Mouse (Mus musculus) stomach, embryonic 16.5 days (tissue): ENCODE results near the gene Gpr63. TPM values are rescaled to one million over a fixed set of nuclear protein-coding genes. Genes with fewer than 3 reads are reported as not detected.
"Not testable (repeated sequence)": the region's sequence is repeated elsewhere in the genome, so short reads cannot be mapped to it uniquely, and the experiment has no call there.

Source experiments
- ATAC-seq: fragments of 200-750 bp; cut with Nextera tagmentation; 2 replicates; pipeline ENCODE4 v1.8.0; 2017; ENCODE audit warnings: moderate number of reproducible peaks, moderate TSS enrichment; ENCODE audit not compliant: insufficient read depth, low FRiP score
- H3K27ac ChIP-seq: fragments of 300-500 bp; sonication (generic); 2 replicates; pipeline ENCODE4 v1.5.1; 2014; ENCODE audit warnings: low read length
- H3K27me3 ChIP-seq: fragments of 300-500 bp; sonication (generic); 2 replicates; pipeline ENCODE4 v1.6.1; 2014; ENCODE audit warnings: low read length, control low read depth, mixed read lengths; ENCODE audit not compliant: control insufficient read depth, insufficient read depth
- H3K36me3 ChIP-seq: fragments of 300-500 bp; sonication (generic); 2 replicates; pipeline ENCODE4 v1.6.1; 2014; ENCODE audit warnings: low read length; ENCODE audit not compliant: control insufficient read depth, insufficient read depth
- H3K4me1 ChIP-seq: fragments of 300-500 bp; sonication (generic); 2 replicates; pipeline ENCODE4 v1.6.1; 2014; ENCODE audit warnings: low read length, control low read depth, mixed read lengths; ENCODE audit not compliant: control insufficient read depth, insufficient read depth
- H3K4me2 ChIP-seq: fragments of 300-500 bp; sonication (generic); 2 replicates; pipeline ENCODE4 v1.6.1; 2014; ENCODE audit warnings: low read depth, low read length, mixed read lengths
- H3K4me3 ChIP-seq: fragments of 300-500 bp; sonication (generic); replicated peaks from 2 replicates; pipeline ENCODE4 v1.5.1; 2014; ENCODE audit warnings: mild to moderate bottlenecking, low read length
- H3K9ac ChIP-seq: fragments of 300-500 bp; sonication (generic); 2 replicates; pipeline ENCODE4 v1.6.1; 2014; ENCODE audit warnings: low read length
- H3K9me3 ChIP-seq: fragments of 300-500 bp; sonication (generic); replicated peaks from 2 replicates; pipeline ENCODE4 v1.6.1; 2016; ENCODE audit warnings: low read length, control low read depth; ENCODE audit not compliant: control insufficient read depth
- WGBS: fragments of 180-500 bp; shearing (Covaris S2); extraction: QIAGEN DNeasy Blood & Tissue Kit; methylation state at CpG from one replicate; pipeline ENCODE4 v1.1.7; 2014; 5-methylcytosine and 5-hydroxymethylcytosine counted together
- polyA plus RNA-seq: library from polyadenylated mRNA; unstranded; fragments of >200 nt; fragmentation: Nextera tagmentation; extraction: Ambion mirVana; gene quantifications from 2 replicates; pipeline ENCODE4 v1.2.1, GENCODE M21; 2015

The Gpr63 gene
- polyA plus RNA-seq, 1 experiment from 2014 or later = 0.75 TPM

GRCm38 (mm10) chr4:24985612-24986011 is 19.4 kb downstream of the Gpr63 start:
- no peak overlapping the region for H3K4me3 ChIP-seq
- no peak overlapping the region for H3K9ac ChIP-seq
- no peak for ATAC-seq
- WGBS = 93% methylated on average over 5 of the region's 5 CpGs
- H3K27ac ChIP-seq = no peak overlapping the region
- H3K27me3 ChIP-seq = no peaks in the 10 kb centered on the region
- H3K4me2 ChIP-seq = no peak overlapping the region
- H3K9me3 ChIP-seq = no peaks in the 10 kb centered on the region
- no peaks in the 10 kb centered on the region for H3K36me3 ChIP-seq
- H3K4me1 ChIP-seq = no peaks in the 10 kb centered on the region

GRCm38 (mm10) chr4:24991475-24991874 is 25.3 kb downstream of the Gpr63 start:
- WGBS = 73% methylated on average over 2 of the region's 2 CpGs
- Histone ChIP-seq H3K9me3 (no peaks in the 10 kb centered on the region), H3K36me3 (no peaks in the 10 kb centered on the region), H3K4me3 (no peak overlapping the region), H3K27me3 (no peaks in the 10 kb centered on the region), H3K4me1 (no peaks in the 10 kb centered on the region), H3K9ac (no peak overlapping the region), H3K27ac (no peak overlapping the region), H3K4me2 (no peak overlapping the region)
- no peak for ATAC-seq

GRCm38 (mm10) chr4:25009328-25009727 is 43.1 kb downstream of the Gpr63 start:
- not testable (repeated sequence) for H3K4me2 ChIP-seq, H3K9ac ChIP-seq, H3K4me1 ChIP-seq, H3K4me3 ChIP-seq, H3K9me3 ChIP-seq, ATAC-seq, H3K27ac ChIP-seq, H3K36me3 ChIP-seq, H3K27me3 ChIP-seq
- WGBS = 88% methylated on average over 8 of the region's 8 CpGs

GRCm38 (mm10) chr4:25011780-25012179 is 45.6 kb downstream of the Gpr63 start:
- no peak overlapping the region for H3K27ac ChIP-seq
- no peaks in the 10 kb centered on the region for H3K36me3 ChIP-seq
- no peak overlapping the region for H3K4me3 ChIP-seq
- no peak overlapping the region for H3K4me2 ChIP-seq
- no peaks in the 10 kb centered on the region for H3K9me3 ChIP-seq
- no peak overlapping the region for H3K9ac ChIP-seq
- no peak for ATAC-seq
- no peaks in the 10 kb centered on the region for H3K4me1 ChIP-seq
- 87% methylated on average over 5 of the region's 5 CpGs for WGBS
- no peaks in the 10 kb centered on the region for H3K27me3 ChIP-seq

- H3K9me3 ChIP-seq = no peaks in the 10 kb centered on the region
- WGBS = 83% methylated on average over 3 of the region's 3 CpGs
- no peak for ATAC-seq
- H3K36me3 ChIP-seq = no peaks in the 10 kb centered on the region
- H3K9ac ChIP-seq = no peak overlapping the region
- H3K27ac ChIP-seq = no peak overlapping the region
- H3K4me1 ChIP-seq = no peaks in the 10 kb centered on the region
- H3K4me3 ChIP-seq = no peak overlapping the region
- no peak overlapping the region for H3K4me2 ChIP-seq
- H3K27me3 ChIP-seq = no peaks in the 10 kb centered on the region
These were observed 46.5 kb downstream of the Gpr63 start for GRCm38 (mm10) chr4:25012726-25013125.

GRCm38 (mm10) chr4:25015017-25015655 is 48.9 kb downstream of the Gpr63 start:
- Histone ChIP-seq H3K4me2 (no peak overlapping the region), H3K27ac (no peak overlapping the region), H3K27me3 (no peaks in the 10 kb centered on the region), H3K9me3 (no peaks in the 10 kb centered on the region), H3K4me1 (no peaks in the 10 kb centered on the region), H3K9ac (no peak overlapping the region), H3K36me3 (no peaks in the 10 kb centered on the region), H3K4me3 (no peak overlapping the region)
- 78% methylated on average over 2 of the region's 2 CpGs for WGBS
- ATAC-seq = no peak

- no peak for ATAC-seq
- 85% methylated on average over 2 of the region's 2 CpGs for WGBS
- H3K4me3 ChIP-seq = no peak overlapping the region
These were observed 62.0 kb downstream of the Gpr63 start for GRCm38 (mm10) chr4:25028252-25028651.

GRCm38 (mm10) chr4:25028752-25029151 is 62.5 kb downstream of the Gpr63 start:
- H3K9me3 ChIP-seq = no peaks in the 10 kb centered on the region
- no peaks in the 10 kb centered on the region for H3K4me1 ChIP-seq
- H3K36me3 ChIP-seq = no peaks in the 10 kb centered on the region
- no peak overlapping the region for H3K9ac ChIP-seq
- no peak overlapping the region for H3K4me3 ChIP-seq
- H3K4me2 ChIP-seq = no peak overlapping the region
- ATAC-seq = no peak
- H3K27me3 ChIP-seq = no peaks in the 10 kb centered on the region
- no peak overlapping the region for H3K27ac ChIP-seq
- WGBS = 51% methylated on average over 1 of the region's 1 CpGs

More at GRCm38 (mm10) chr4:25028252-25028651, 62.0 kb downstream of the Gpr63 start:
- H3K27ac ChIP-seq = no peak overlapping the region
- H3K36me3 ChIP-seq = no peaks in the 10 kb centered on the region
- H3K4me1 ChIP-seq = no peaks in the 10 kb centered on the region
- H3K27me3 ChIP-seq = no peaks in the 10 kb centered on the region
- no peak overlapping the region for H3K9ac ChIP-seq
- no peak overlapping the region for H3K4me2 ChIP-seq
- H3K9me3 ChIP-seq = no peaks in the 10 kb centered on the region

GRCm38 (mm10) chr4:25029875-25030274 is 63.7 kb downstream of the Gpr63 start:
- no peaks in the 10 kb centered on the region for H3K4me1 ChIP-seq
- WGBS = 77% methylated on average over 4 of the region's 4 CpGs
- ATAC-seq = no peak
- H3K9ac ChIP-seq = no peak overlapping the region
- H3K9me3 ChIP-seq = no peaks in the 10 kb centered on the region
- no peak overlapping the region for H3K4me2 ChIP-seq
- no peaks in the 10 kb centered on the region for H3K27me3 ChIP-seq
- H3K36me3 ChIP-seq = no peaks in the 10 kb centered on the region
- H3K27ac ChIP-seq = no peak overlapping the region
- no peak overlapping the region for H3K4me3 ChIP-seq
